Mouse (Mus musculus): ENCODE data around the gene Rpl23a. TPM values are rescaled to one million over a fixed set of nuclear protein-coding genes. Genes with fewer than 3 reads are reported as not detected.
"Not testable (repeated sequence)": the region's sequence is repeated elsewhere in the genome, so short reads cannot be mapped to it uniquely, and the experiment has no call there.

Rpl23a gene
- polyA plus RNA-seq, 1 experiment from 2014 or later = 997 TPM

GRCm38 (mm10) chr11:78202372-78202771, 19.0 kb upstream of the Rpl23a start:
- H3K27me3 ChIP-seq = no peaks in the 10 kb centered on the region
- no peak overlapping the region for H3K4me3 ChIP-seq (replicated peaks)
- H3K4me1 ChIP-seq = peaks cover 7% of the 10 kb centered on the region
- no peaks in the 10 kb centered on the region for H3K9me3 ChIP-seq
- H3K27ac ChIP-seq = no peak overlapping the region
- 94% methylated on average over 3 of the region's 3 CpGs for WGBS
- H3K4me2 ChIP-seq = no peak overlapping the region
- ATAC-seq (ENCODE audit: low FRiP score) = no peak
- H3K36me3 ChIP-seq (replicated peaks) = peaks cover 37% of the 10 kb centered on the region
- H3K9ac ChIP-seq = no peak overlapping the region

- Histone ChIP-seq H3K36me3 (replicated peaks) (peaks cover 30% of the 10 kb centered on the region), H3K27ac (no peak overlapping the region), H3K9ac (no peak overlapping the region), H3K4me3 (replicated peaks) (peak overlapping the region; percentile 33), H3K9me3 (no peaks in the 10 kb centered on the region), H3K4me1 (peaks cover 13% of the 10 kb centered on the region), H3K4me2 (peak overlapping the region; percentile 48), H3K27me3 (0 out of 2 replicates have a peak, but pooled peaks cover 4% of the 10 kb centered on the region)
- ATAC-seq (ENCODE audit: low FRiP score) = no peak
- 59% methylated on average over 23 of the region's 23 CpGs for WGBS
Measured at GRCm38 (mm10) chr11:78195101-78195863, 11.9 kb upstream of the Rpl23a start.

- H3K27me3 ChIP-seq = 0 out of 2 replicates have a peak, but pooled peaks cover 4% of the 10 kb centered on the region
- H3K4me1 ChIP-seq = peaks cover 20% of the 10 kb centered on the region
- 6% methylated on average over 30 of the region's 30 CpGs for WGBS
- peak; percentile 55 for ATAC-seq (ENCODE audit: low FRiP score)
- peak overlapping the region; percentile 48 for H3K4me2 ChIP-seq
- H3K4me3 ChIP-seq (replicated peaks) = peak overlapping the region; percentile 33
- H3K27ac ChIP-seq = no peak overlapping the region
- H3K36me3 ChIP-seq (replicated peaks) = peaks cover 31% of the 10 kb centered on the region
- H3K9ac ChIP-seq = no peak overlapping the region
- H3K9me3 ChIP-seq = no peaks in the 10 kb centered on the region
Measured at GRCm38 (mm10) chr11:78194411-78195100, 11.2 kb upstream of the Rpl23a start.

- Histone ChIP-seq H3K36me3 (replicated peaks) (peaks cover 31% of the 10 kb centered on the region), H3K4me3 (replicated peaks) (no peak within 1 kb of the TSS), H3K9ac (no peak within 1 kb of the TSS), H3K27me3 (0 out of 2 replicates have a peak, but pooled peaks cover 4% of the 10 kb centered on the region), H3K4me2 (peak within 1 kb of the TSS; percentile 48), H3K4me1 (peaks cover 23% of the 10 kb centered on the region), H3K9me3 (no peaks in the 10 kb centered on the region), H3K27ac (no peak within 1 kb of the TSS)
- 90% methylated on average over 1 of the region's 1 CpGs for WGBS
- ATAC-seq (ENCODE audit: low FRiP score) = no peak
Measured at GRCm38 (mm10) chr11:78193113-78193512, 9.7 kb upstream of the Rpl23a start, which contains the start of gene Proca1. Gene Proca1, plus strand, starts transcription at chr11:78193392.

GRCm38 (mm10) chr11:78190041-78190440, 6.7 kb upstream of the Rpl23a start:
- Histone ChIP-seq H3K9ac (no peak overlapping the region), H3K4me2 (peak overlapping the region; percentile 63), H3K9me3 (no peaks in the 10 kb centered on the region), H3K4me3 (replicated peaks) (peak overlapping the region; percentile 73), H3K27ac (peak overlapping the region; percentile 96), H3K27me3 (no peaks in the 10 kb centered on the region), H3K36me3 (replicated peaks) (peaks cover 31% of the 10 kb centered on the region), H3K4me1 (peaks cover 26% of the 10 kb centered on the region)
- ATAC-seq (ENCODE audit: low FRiP score) = no peak
- WGBS = 72% methylated on average over 6 of the region's 6 CpGs

DNA sequence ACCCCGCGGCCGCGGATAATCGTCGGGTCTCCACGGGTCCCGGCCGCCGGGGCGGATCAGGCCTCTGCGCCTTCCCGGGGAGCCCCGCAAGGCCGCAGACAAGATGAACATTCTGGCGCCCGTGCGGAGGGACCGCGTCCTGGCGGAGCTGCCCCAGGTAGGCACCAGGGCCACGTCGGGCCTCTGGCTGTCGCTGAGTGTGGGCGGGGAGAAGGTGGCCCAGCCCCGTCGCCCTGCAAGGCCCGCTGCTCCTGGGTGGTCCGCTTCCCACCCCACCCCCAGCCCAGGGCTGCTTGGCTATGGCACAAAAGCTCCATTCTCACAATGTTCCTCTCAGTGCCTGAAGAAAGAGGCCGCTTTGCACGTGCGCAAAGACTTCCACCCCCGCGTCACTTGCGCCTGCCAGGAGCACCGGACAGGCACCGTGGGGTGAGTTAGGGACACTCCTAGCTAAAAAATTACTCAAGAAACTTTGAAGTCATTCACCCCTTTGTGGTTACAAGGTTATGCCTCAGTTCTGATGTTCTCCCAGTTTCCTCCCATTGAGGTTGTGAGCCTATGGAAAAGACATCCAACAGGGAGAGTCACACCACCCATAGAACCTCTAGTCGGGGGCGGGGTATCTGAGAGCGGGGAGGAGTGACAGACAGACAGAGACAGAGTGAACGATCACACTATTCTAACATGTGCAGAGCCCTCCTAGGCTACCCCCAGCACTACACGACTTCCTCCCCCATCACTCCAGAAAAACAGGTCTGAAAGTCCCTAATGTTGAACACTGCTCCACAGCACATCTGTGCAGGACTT, 6.1 kb upstream of the Rpl23a start:
- under 1% methylated on average over 42 of the region's 42 CpGs for WGBS
- H3K36me3 ChIP-seq (replicated peaks) = peaks cover 31% of the 10 kb centered on the region

GRCm38 (mm10) chr11:78188331-78189233, 5.2 kb upstream of the Rpl23a start, which contains the start of gene Rab34:
Gene Rab34, plus strand, starts transcription at chr11:78188430.
- Histone ChIP-seq H3K9ac (peak within 1 kb of the TSS; percentile 90), H3K27me3 (no peaks in the 10 kb centered on the region), H3K4me1 (peaks cover 23% of the 10 kb centered on the region), H3K27ac (peak within 1 kb of the TSS; percentile 96), H3K4me2 (peak within 1 kb of the TSS; percentile 63), H3K4me3 (replicated peaks) (peak within 1 kb of the TSS; percentile 73), H3K9me3 (no peaks in the 10 kb centered on the region), H3K36me3 (replicated peaks) (peaks cover 30% of the 10 kb centered on the region)
- ATAC-seq (ENCODE audit: low FRiP score) = peak; percentile 77
- WGBS = 1% methylated on average over 77 of the region's 80 CpGs

More for the DNA sequence above, 6.1 kb upstream of the Rpl23a start:
- peak overlapping the region; percentile 63 for H3K4me2 ChIP-seq
- peak; percentile 87 for ATAC-seq (ENCODE audit: low FRiP score)
- peak overlapping the region; percentile 96 for H3K27ac ChIP-seq
- H3K9ac ChIP-seq = peak overlapping the region; percentile 90
- H3K4me1 ChIP-seq = peaks cover 20% of the 10 kb centered on the region
- no peaks in the 10 kb centered on the region for H3K27me3 ChIP-seq
- H3K9me3 ChIP-seq = no peaks in the 10 kb centered on the region
- peak overlapping the region; percentile 73 for H3K4me3 ChIP-seq (replicated peaks)

DNA sequence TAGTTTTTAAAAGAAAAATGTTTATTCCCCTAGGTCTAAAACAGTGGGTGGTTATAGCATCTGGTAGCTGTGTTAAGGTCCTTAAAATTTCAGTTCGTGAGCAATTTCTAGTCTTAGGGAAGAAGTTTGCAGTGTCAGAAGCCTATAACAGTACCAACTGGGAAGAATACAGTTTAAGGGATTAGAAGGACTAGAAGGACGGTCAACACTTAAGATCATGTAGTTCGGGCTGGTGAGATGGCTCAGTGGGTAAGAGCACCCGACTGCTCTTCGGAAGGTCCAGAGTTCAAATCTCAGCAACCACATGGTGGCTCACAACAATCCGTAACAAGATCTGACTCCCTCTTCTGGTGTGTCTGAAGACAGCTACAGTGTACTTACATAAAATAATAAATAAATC, 1.3 kb upstream of the Rpl23a start:
- ATAC-seq (ENCODE audit: low FRiP score); H3K4me3 ChIP-seq (replicated peaks); H3K27me3 ChIP-seq; H3K4me2 ChIP-seq; H3K27ac ChIP-seq; H3K9me3 ChIP-seq; H3K9ac ChIP-seq: not testable (repeated sequence)
- peaks cover 26% of the 10 kb centered on the region for H3K36me3 ChIP-seq (replicated peaks)
- WGBS = 93% methylated on average over 6 of the region's 6 CpGs
- H3K4me1 ChIP-seq = peaks cover 44% of the 10 kb centered on the region

- H3K4me1 ChIP-seq = peaks cover 47% of the 10 kb centered on the region
- no peaks in the 10 kb centered on the region for H3K9me3 ChIP-seq
- H3K4me3 ChIP-seq (replicated peaks) = peak overlapping the region; percentile 75
- ATAC-seq (ENCODE audit: low FRiP score) = peak; percentile 34
- H3K4me2 ChIP-seq = peak overlapping the region; percentile 48
- H3K27ac ChIP-seq = no peak overlapping the region; the same call in 1 of the 2 replicates
- WGBS = 51% methylated on average over 10 of the region's 10 CpGs
- peaks cover 30% of the 10 kb centered on the region for H3K36me3 ChIP-seq (replicated peaks)
- H3K9ac ChIP-seq = peak overlapping the region; percentile 29
- H3K27me3 ChIP-seq = no peaks in the 10 kb centered on the region
Measured at GRCm38 (mm10) chr11:78183884-78184514, 615 bp upstream of the Rpl23a start.

- Histone ChIP-seq H3K9me3 (no peaks in the 10 kb centered on the region), H3K36me3 (replicated peaks) (peaks cover 30% of the 10 kb centered on the region), H3K4me3 (replicated peaks) (peak overlapping the region; percentile 75), H3K4me1 (peaks cover 55% of the 10 kb centered on the region), H3K9ac (peak overlapping the region; percentile 83), H3K27me3 (no peaks in the 10 kb centered on the region), H3K4me2 (peak overlapping the region; percentile 75), H3K27ac (peak overlapping the region; percentile 95; the same call in 1 of the 2 replicates)
- ATAC-seq (ENCODE audit: low FRiP score) = no peak
- WGBS = 13% methylated on average over 7 of the region's 7 CpGs
Measured at GRCm38 (mm10) chr11:78182450-78182849, 934 bp downstream of the Rpl23a start.

Measured in forebrain, embryonic 12.5 days (tissue).